Mouse (Mus musculus) CD4-positive naive resting alpha-beta T cell, adult 76 days (primary cell): Measurements from ENCODE around the gene Tmed10. TPM values are rescaled to one million over a fixed set of nuclear protein-coding genes. Genes with fewer than 3 reads are reported as not detected.

Source experiments
- total RNA-seq: library from RNA; stranded (reverse); gene quantifications from one replicate; pipeline ENCODE4 v1.2.4, GENCODE M21; 2023

Tmed10 gene
- 159 TPM for total RNA-seq

GRCm38 (mm10) chr12:85374561-85375272 is at the start of gene Tmed10:
Tmed10 (minus strand) TSS chr12:85374847.

DNA sequence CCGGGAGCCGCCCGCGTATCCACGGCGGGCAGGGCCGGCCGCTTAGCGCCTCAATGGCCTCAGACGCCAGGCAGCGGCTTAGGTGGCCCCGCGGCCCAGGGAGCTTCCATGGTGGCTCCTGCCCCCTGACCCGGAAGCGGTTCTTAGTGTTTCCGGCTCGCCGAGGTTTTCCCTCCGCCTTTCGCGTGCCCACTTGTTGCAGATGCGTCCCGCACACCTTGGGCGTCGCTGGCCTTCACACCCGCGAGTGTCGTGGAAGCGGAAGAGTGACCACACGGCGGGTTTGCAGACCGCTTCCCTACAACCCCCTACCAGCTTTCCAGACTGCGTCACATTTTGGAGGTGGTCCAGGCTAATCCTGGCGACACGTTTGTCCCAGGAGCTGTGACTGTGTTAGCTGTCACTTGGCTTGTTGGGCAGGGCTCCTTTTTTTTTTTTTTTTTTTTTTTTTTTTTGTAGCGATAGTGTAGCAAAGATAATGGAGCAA is 35.4 kb downstream of the Tmed10 start, which contains the start of gene Nek9:
TSS of gene Nek9 (minus strand) at position 120 of the 487 bp plus-strand sequence.

Other genes starting within 250 kb of the Tmed10 start
- gene Rps6kl1, start 223.6 kb downstream of the Tmed10 start, total RNA-seq, result 4.7 TPM
- gene Pgf, start 197.1 kb downstream of the Tmed10 start, total RNA-seq, result not detected
- gene Eif2b2, start 155.4 kb downstream of the Tmed10 start, total RNA-seq, result 110 TPM
- 15.8 TPM for gene Mlh3, start 104.2 kb downstream of the Tmed10 start, total RNA-seq
- gene Acyp1, start 86.4 kb downstream of the Tmed10 start, total RNA-seq, result 15.2 TPM
- gene Zc2hc1c, start 86.3 kb downstream of the Tmed10 start, total RNA-seq, result not detected
- 52.2 TPM for gene Nek9, start 35.5 kb downstream of the Tmed10 start, total RNA-seq
- 445 TPM for gene Fos, start 99.0 kb upstream of the Tmed10 start, total RNA-seq
- 2.2 TPM for gene Jdp2, start 224.2 kb upstream of the Tmed10 start, total RNA-seq